Mouse (Mus musculus): Measurements from ENCODE around the gene Aftph. TPM values are rescaled to one million over a fixed set of nuclear protein-coding genes. Genes with fewer than 3 reads are reported as not detected.
"Not testable (repeated sequence)": the region's sequence is repeated elsewhere in the genome, so short reads cannot be mapped to it uniquely, and the experiment has no call there.

Gene Aftph
- 10 to 100 TPM; 83.0 to 90.9 TPM for total RNA-seq (2021)
- long read RNA-seq, full-length matches to known transcripts: 11 of 54 reads
- long read RNA-seq, partial matches to known transcripts: 2 of 54 reads
- long read RNA-seq, other reads (novel, unspliced or antisense): 41 of 54 reads

- peak; percentile 98 for DNase-seq (ENCODE audit: low spot score in 2 of 2)
Measured at GRCm38 (mm10) chr11:20741201-20742100, at the start of gene Aftph. Aftph (minus strand) TSS chr11:20741589.

GRCm38 (mm10) chr11:20789015-20789414 is 47.6 kb upstream of the Aftph start:
- DNase-seq (ENCODE audit: low spot score in 2 of 2): no peak

- no peak for DNase-seq (ENCODE audit: low spot score in 2 of 2)
Measured at GRCm38 (mm10) chr11:20788070-20788469, 46.7 kb upstream of the Aftph start.

- DNase-seq (ENCODE audit: low spot score in 2 of 2): no peak
Measured at GRCm38 (mm10) chr11:20786191-20786590, 44.8 kb upstream of the Aftph start.

- no peak for DNase-seq (ENCODE audit: low spot score in 2 of 2)
Measured at GRCm38 (mm10) chr11:20785186-20785585, 43.8 kb upstream of the Aftph start.

- no peak for DNase-seq (ENCODE audit: low spot score in 2 of 2)
Measured at GRCm38 (mm10) chr11:20784776-20785175, 43.4 kb upstream of the Aftph start.

GRCm38 (mm10) chr11:20783467-20783866 is 42.1 kb upstream of the Aftph start:
- DNase-seq (ENCODE audit: low spot score in 2 of 2): no peak

GRCm38 (mm10) chr11:20782620-20783019 is 41.2 kb upstream of the Aftph start:
- DNase-seq (ENCODE audit: low spot score in 2 of 2): no peak

GRCm38 (mm10) chr11:20780312-20780711 is 38.9 kb upstream of the Aftph start:
- DNase-seq (ENCODE audit: low spot score in 2 of 2): no peak

- no peak for DNase-seq (ENCODE audit: low spot score in 2 of 2)
Measured at GRCm38 (mm10) chr11:20778861-20779563, 37.6 kb upstream of the Aftph start.

GRCm38 (mm10) chr11:20778298-20778697 is 36.9 kb upstream of the Aftph start:
- no peak for DNase-seq (ENCODE audit: low spot score in 2 of 2)

GRCm38 (mm10) chr11:20776668-20777067 is 35.3 kb upstream of the Aftph start:
- DNase-seq (ENCODE audit: low spot score in 2 of 2): no peak

GRCm38 (mm10) chr11:20772642-20773041 is 31.3 kb upstream of the Aftph start:
- no peak for DNase-seq (ENCODE audit: low spot score in 2 of 2)

GRCm38 (mm10) chr11:20771827-20772226 is 30.4 kb upstream of the Aftph start:
- DNase-seq (ENCODE audit: low spot score in 2 of 2): not testable (repeated sequence)

- not testable (repeated sequence) for DNase-seq (ENCODE audit: low spot score in 2 of 2)
Measured at GRCm38 (mm10) chr11:20761984-20762383, 20.6 kb upstream of the Aftph start.

- no peak for DNase-seq (ENCODE audit: low spot score in 2 of 2)
Measured at GRCm38 (mm10) chr11:20750573-20750972, 9.2 kb upstream of the Aftph start.

- no peak for DNase-seq (ENCODE audit: low spot score in 2 of 2)
Measured at GRCm38 (mm10) chr11:20743353-20743752, 2.0 kb upstream of the Aftph start.

- DNase-seq (ENCODE audit: low spot score in 2 of 2): peak; percentile 47 to 80
Measured at GRCm38 (mm10) chr11:20742361-20742897, 1.0 kb upstream of the Aftph start.

GRCm38 (mm10) chr11:20740481-20741200 is 748 bp downstream of the Aftph start:
- peak; percentile 16 to 46 for DNase-seq (ENCODE audit: low spot score in 2 of 2)

GRCm38 (mm10) chr11:20734066-20734465 is 7.3 kb downstream of the Aftph start:
- DNase-seq (ENCODE audit: low spot score in 2 of 2): no peak

GRCm38 (mm10) chr11:20733486-20734030 is 7.8 kb downstream of the Aftph start:
- no peak for DNase-seq (ENCODE audit: low spot score in 2 of 2)

Measured in layer of hippocampus, adult 18-20 months (tissue).